Mouse (Mus musculus): ENCODE measurements at regions not wholly inside any gene's neighbourhood (a gene's known extent, or its start where the extent isn't known, plus 50 kb on each side); places are given as distances from the start of the nearest gene placed in this dataset.

DNA sequence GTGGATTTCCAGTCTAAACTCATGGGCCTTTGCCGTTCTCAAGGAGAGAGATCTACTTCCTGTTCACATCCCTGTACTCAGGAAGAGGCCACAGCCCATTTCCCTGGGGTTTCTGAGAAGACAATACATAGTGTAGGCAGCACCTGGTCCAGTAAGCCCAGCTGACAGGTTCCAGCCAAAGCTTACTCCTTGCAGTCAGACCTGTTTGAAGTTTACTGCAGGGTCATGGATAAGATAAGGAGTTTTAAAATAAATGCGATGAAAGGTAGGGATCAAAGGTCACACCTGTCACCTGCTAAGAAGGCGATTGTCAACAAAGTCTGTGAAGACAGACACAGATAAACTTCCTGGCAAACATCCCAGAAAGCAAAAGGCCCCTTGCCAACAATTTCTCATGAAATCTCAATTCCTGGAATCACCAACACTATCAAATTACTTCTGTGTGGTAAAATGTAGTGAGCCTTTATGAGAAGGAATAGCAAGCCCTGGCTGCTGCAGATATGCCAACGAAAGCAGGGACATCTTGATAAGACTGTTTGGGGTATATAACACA, 227.5 kb downstream of the Sp3 start:
- Histone ChIP-seq H3K27ac (peak overlapping the region; percentile 62), H3K27me3 (ENCODE audit: control insufficient read depth, insufficient read depth, low read length) (no peaks in the 10 kb centered on the region), H3K4me1 (ENCODE audit: control insufficient read depth, insufficient read depth, low read length) (peaks cover 5% of the 10 kb centered on the region), H3K36me3 (ENCODE audit: control insufficient read depth, insufficient read depth, low read length) (peaks cover 3% of the 10 kb centered on the region), H3K9ac (ENCODE audit: low read depth, low read length) (no peak overlapping the region), H3K79me2 (replicated peaks; ENCODE audit: control insufficient read depth, insufficient read depth, low read length) (no peaks in the 10 kb centered on the region), H3K4me3 (no peak overlapping the region)
- peak; percentile 50 to 53 for DNase-seq
- WGBS: 9% methylated on average over 4 of the region's 4 CpGs
- intact Hi-C loops (cut with DNase I): loop anchor here (5.0 kb wide), 1 partner anchor 160 kb away; no protein-coding TSS in a partner anchor
- TF ChIP-seq CTCF (IDR thresholded peaks at IDR 0.05): no peak
- TF ChIP-seq EP300 (IDR thresholded peaks at IDR 0.05; ENCODE audit: insufficient read depth, low read depth, low read length): peak; percentile 62
- no peak for TF ChIP-seq POLR2A (IDR thresholded peaks at IDR 0.05; ENCODE audit: insufficient read depth, low read depth, low read length)

DNA sequence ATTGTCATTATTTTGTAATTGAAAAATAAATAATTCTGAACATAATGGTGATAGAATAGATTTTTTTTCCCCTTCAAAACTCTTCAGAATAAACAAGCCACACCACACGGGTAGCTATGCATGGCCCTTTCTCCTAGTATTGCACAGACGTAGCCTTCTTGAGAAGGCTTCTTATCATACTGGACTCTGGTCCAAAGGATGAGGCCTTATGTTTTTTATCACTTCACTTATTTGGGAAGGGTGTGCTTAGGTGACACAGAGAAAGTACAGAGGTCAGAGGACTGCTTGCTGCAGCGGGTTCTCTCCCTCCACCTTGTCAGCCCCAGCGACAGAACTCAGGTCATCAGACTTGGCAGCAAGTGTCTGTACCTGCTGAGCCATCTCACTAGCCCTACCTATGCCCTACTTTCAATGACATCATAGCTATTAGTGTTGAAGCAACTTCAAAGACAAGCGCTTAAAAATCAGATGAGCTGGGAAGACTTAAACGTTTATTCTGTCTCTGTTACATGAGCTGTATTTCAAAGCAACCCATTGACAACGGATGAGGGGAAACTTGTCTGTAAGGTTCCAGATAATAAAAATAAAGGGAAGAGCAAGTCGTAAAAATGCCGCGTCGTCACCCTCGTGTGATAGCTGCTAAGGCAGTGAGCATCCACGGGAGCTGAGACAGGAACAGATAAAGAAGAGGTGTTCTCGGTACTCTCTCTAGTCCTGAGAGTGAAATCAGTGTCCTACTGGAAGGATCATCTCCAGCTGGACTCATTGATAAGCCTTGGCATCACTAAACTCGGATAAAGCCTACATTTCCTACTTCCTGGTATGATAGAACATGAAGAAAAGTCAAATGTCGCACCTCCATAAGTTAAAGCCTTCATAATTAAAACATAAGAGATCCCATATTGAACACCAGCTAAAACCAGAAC, 226.2 kb downstream of the Sp3 start:
- Histone ChIP-seq H3K36me3 (ENCODE audit: control insufficient read depth, insufficient read depth, low read length) (peaks cover 3% of the 10 kb centered on the region), H3K4me3 (no peak overlapping the region), H3K27ac (peak overlapping the region; percentile 62; the same call in 1 of the 2 replicates), H3K4me1 (ENCODE audit: control insufficient read depth, insufficient read depth, low read length) (peaks cover 5% of the 10 kb centered on the region), H3K9ac (ENCODE audit: low read depth, low read length) (no peak overlapping the region), H3K79me2 (replicated peaks; ENCODE audit: control insufficient read depth, insufficient read depth, low read length) (no peaks in the 10 kb centered on the region), H3K27me3 (ENCODE audit: control insufficient read depth, insufficient read depth, low read length) (no peaks in the 10 kb centered on the region)
- TF ChIP-seq POLR2A (IDR thresholded peaks at IDR 0.05; ENCODE audit: insufficient read depth, low read depth, low read length) (no peak), EP300 (IDR thresholded peaks at IDR 0.05; ENCODE audit: insufficient read depth, low read depth, low read length) (no peak), CTCF (IDR thresholded peaks at IDR 0.05) (no peak)
- WGBS: 84% methylated on average over 16 of the region's 16 CpGs
- no peak for DNase-seq
- intact Hi-C loops (cut with DNase I): loop anchor here (5.0 kb wide), 1 partner anchor 162 kb away; no protein-coding TSS in a partner anchor

DNA sequence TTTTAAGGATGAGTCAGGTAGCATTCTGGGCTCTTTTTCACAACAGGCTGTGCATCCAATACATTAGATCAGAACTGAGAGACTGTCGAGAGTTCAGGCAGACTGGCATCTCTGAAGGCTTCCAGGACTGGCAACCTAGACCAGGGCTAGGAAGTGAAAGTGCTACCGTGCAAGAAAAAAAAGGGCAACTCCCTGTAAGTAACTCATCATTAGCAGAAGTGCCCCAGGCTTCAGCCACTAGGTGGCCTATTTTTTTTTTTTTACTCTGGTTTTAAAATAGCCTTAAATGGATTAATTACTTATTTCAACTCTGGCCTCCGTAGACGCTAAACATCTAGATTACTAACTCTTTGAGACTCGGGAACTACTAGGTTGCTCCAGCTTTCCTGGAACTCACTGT, 216.8 kb downstream of the Sp3 start:
- TF ChIP-seq CTCF (IDR thresholded peaks at IDR 0.05): no peak
- no peak for TF ChIP-seq POLR2A (IDR thresholded peaks at IDR 0.05; ENCODE audit: insufficient read depth, low read depth, low read length)
- no peak for TF ChIP-seq EP300 (IDR thresholded peaks at IDR 0.05; ENCODE audit: insufficient read depth, low read depth, low read length)
- H3K36me3 ChIP-seq (ENCODE audit: control insufficient read depth, insufficient read depth, low read length): no peaks in the 10 kb centered on the region
- no peak overlapping the region for H3K27ac ChIP-seq
- DNase-seq: no peak
- 84% methylated on average over 5 of the region's 5 CpGs for WGBS
- intact Hi-C loops (cut with DNase I): no loop called here
- H3K4me3 ChIP-seq: no peak overlapping the region
- H3K9ac ChIP-seq (ENCODE audit: low read depth, low read length): no peak overlapping the region
- H3K4me1 ChIP-seq (ENCODE audit: control insufficient read depth, insufficient read depth, low read length): no peaks in the 10 kb centered on the region
- H3K79me2 ChIP-seq (replicated peaks; ENCODE audit: control insufficient read depth, insufficient read depth, low read length): no peaks in the 10 kb centered on the region
- no peaks in the 10 kb centered on the region for H3K27me3 ChIP-seq (ENCODE audit: control insufficient read depth, insufficient read depth, low read length)

GRCm38 (mm10) chr2:72769030-72769630, 211.1 kb downstream of the Sp3 start:
- intact Hi-C loops (cut with DNase I): no loop called here
- H3K4me3 ChIP-seq: no peak overlapping the region
- H3K9ac ChIP-seq (ENCODE audit: low read depth, low read length): no peak overlapping the region
- no peaks in the 10 kb centered on the region for H3K36me3 ChIP-seq (ENCODE audit: control insufficient read depth, insufficient read depth, low read length)
- TF ChIP-seq POLR2A (IDR thresholded peaks at IDR 0.05; ENCODE audit: insufficient read depth, low read depth, low read length) (no peak), EP300 (IDR thresholded peaks at IDR 0.05; ENCODE audit: insufficient read depth, low read depth, low read length) (no peak), CTCF (IDR thresholded peaks at IDR 0.05) (no peak)
- WGBS: 67% methylated on average over 11 of the region's 11 CpGs
- no peaks in the 10 kb centered on the region for H3K4me1 ChIP-seq (ENCODE audit: control insufficient read depth, insufficient read depth, low read length)
- no peak for DNase-seq
- H3K27ac ChIP-seq: no peak overlapping the region
- no peaks in the 10 kb centered on the region for H3K27me3 ChIP-seq (ENCODE audit: control insufficient read depth, insufficient read depth, low read length)
- no peaks in the 10 kb centered on the region for H3K79me2 ChIP-seq (replicated peaks; ENCODE audit: control insufficient read depth, insufficient read depth, low read length)

- H3K9ac ChIP-seq (ENCODE audit: low read depth, low read length): no peak overlapping the region
- no peak for DNase-seq
- no peaks in the 10 kb centered on the region for H3K36me3 ChIP-seq (ENCODE audit: control insufficient read depth, insufficient read depth, low read length)
- H3K79me2 ChIP-seq (replicated peaks; ENCODE audit: control insufficient read depth, insufficient read depth, low read length): no peaks in the 10 kb centered on the region
- no peak for TF ChIP-seq POLR2A (IDR thresholded peaks at IDR 0.05; ENCODE audit: insufficient read depth, low read depth, low read length)
- TF ChIP-seq EP300 (IDR thresholded peaks at IDR 0.05; ENCODE audit: insufficient read depth, low read depth, low read length): no peak
- TF ChIP-seq CTCF (IDR thresholded peaks at IDR 0.05): no peak
- H3K4me1 ChIP-seq (ENCODE audit: control insufficient read depth, insufficient read depth, low read length): no peaks in the 10 kb centered on the region
- 80% methylated on average over 4 of the region's 4 CpGs for WGBS
- H3K27me3 ChIP-seq (ENCODE audit: control insufficient read depth, insufficient read depth, low read length): no peaks in the 10 kb centered on the region
- no peak overlapping the region for H3K4me3 ChIP-seq
- H3K27ac ChIP-seq: no peak overlapping the region
- intact Hi-C loops (cut with DNase I): no loop called here
Measured at GRCm38 (mm10) chr2:72773401-72773800, 206.8 kb downstream of the Sp3 start.
